Mouse (Mus musculus) left cerebral cortex, adult 9 months (tissue): ENCODE results near the gene AI413582.

Source experiments
- DNase-seq, 2 experiments: peaks; one replicate each; pipeline ENCODE4 v3.0.0; 2022; ENCODE audit warnings: low spot score in 2 of 2

AI413582 gene

GRCm38 (mm10) chr17:27579816-27580215 is 14.3 kb upstream of the AI413582 start:
- DNase-seq: no peak

- no peak for DNase-seq
Measured at GRCm38 (mm10) chr17:27578487-27578886, 12.9 kb upstream of the AI413582 start.

GRCm38 (mm10) chr17:27577468-27577867 is 11.9 kb upstream of the AI413582 start:
- DNase-seq: no peak

- DNase-seq: no peak
Measured at GRCm38 (mm10) chr17:27576056-27576455, 10.5 kb upstream of the AI413582 start.

DNA sequence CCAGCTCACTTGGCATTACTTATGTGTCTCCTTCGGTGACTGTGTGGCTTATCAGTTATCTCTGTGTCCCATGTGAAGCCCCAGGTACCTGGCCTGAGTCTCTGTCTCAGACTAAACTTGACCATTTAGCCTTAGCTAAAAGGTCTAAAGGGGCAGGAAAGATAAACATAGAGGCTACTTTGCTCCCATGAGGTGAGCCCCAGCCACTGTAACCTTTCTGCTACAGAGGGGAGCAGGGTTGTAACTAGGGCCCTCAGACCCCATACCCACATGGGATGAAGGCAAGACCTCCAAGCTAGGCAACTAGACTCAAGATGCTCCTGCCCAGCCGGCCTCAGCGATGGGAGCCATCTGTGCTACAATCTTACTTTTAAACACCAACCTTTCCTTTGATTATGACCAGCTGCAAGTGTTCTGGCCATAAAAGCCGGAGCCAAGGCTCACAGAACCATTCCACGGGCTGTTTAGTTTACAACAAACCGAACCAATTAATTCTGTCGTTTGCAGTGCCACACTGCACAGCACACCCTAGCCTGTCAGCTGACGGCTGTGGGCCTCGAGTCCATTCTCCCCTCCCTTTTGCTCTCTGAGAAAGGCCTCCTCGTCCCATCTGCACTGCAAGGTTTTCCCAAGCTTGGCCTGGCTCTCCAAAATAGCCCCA is 9.7 kb upstream of the AI413582 start:
- DNase-seq: no peak

- DNase-seq: peak in 1 of 2 experiments; percentile 67
Measured at GRCm38 (mm10) chr17:27574470-27575115, 9.0 kb upstream of the AI413582 start.

GRCm38 (mm10) chr17:27573772-27574320 is 8.3 kb upstream of the AI413582 start:
- no peak for DNase-seq

DNA sequence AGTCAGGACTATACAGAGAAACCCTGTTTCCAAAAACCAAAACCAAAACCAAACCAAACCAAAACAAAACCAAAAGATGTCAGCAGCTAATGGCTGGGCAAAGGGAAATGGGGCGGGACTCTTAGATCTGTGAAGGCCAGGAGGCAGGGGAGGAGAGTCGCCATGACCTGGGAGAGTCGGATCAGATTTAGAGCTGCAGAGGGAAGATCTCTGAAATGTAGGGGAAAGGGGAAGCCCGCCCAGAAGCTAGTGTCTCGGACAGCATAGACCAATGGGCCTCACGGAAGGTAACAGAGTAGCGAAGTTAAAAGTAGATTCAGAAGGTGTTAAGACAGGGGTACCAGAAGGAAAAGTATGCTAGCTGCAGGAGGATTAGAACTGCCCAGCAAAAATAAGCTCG is 5.8 kb upstream of the AI413582 start:
- no peak for DNase-seq

- no peak for DNase-seq
Measured at GRCm38 (mm10) chr17:27568228-27568627, 2.7 kb upstream of the AI413582 start.

DNA sequence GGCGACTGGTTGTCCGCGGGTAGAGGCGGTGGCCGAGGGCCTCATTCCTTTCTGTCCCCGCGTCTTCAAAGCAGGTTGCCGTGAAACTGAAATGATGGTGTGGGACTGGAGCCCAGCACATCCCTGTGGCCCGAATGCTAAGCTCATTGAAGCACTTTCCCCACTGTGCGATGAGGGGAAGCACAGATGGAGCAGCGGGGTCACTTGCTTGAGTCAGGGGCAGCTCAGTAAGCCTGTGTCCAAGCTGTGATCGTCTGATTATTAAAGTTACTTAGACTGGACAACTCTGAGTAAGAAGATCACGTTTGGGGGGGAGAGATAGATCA is 349 bp upstream of the AI413582 start:
- DNase-seq: no peak

- no peak for DNase-seq
Measured at GRCm38 (mm10) chr17:27564391-27565162, 979 bp downstream of the AI413582 start.

DNA sequence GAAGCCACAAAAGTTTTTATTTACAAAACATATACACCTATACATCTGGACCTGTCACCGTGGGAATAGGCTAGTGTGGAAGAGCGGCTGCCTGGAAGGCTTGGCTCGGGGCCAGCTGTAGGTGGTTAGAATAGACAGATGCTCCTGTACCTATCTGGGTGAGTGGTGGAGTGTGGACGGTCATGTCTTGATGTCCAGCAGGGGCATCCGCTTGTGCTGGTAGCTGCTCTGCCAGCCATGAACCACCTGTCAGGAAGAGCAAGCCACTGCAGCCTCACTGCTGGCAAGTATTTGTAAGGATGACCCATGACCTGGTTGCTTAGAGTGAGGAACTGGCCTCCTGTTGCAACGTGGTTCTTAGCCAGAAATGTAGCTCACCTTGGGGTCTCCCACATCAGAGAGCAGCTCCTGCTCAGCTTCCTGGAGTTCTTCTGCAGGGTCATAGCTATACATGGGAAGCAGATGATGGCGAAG is 1.7 kb downstream of the AI413582 start:
- DNase-seq: no peak

DNA sequence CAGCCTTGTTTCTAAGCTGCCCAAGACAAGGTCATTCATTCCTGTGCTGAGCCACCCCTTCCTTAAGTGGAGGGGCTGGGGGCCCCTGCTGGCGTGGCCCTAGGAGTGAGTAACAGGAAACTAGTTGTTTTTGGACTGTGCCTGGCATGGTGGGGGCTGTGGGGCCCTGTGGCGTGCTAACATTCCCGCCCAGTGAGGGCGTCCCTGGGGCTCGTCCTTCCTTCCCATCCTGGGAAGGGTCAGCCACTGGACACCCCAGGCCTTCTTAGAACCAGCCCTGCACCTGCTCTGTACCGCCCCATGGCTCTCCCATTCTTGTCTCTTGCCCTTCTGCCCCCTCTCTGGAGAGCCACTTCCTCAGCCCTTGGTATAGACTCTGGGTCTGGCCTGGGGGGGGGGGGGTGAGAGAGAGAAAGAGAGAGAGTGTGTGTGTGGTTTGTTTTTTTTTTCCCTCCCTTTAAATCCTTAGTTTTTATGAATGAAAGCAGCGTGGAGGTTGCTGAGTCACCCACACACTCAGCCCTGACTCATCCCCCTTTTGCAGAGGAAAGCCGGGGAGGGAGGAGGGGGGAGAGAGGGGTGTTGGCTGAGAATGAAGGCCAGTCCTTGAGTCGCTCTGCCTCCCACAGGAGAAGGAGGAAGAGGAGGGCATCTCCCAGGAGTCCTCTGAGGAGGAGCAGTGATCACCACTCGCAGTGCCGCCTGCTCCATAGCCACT is 3.6 kb downstream of the AI413582 start:
- DNase-seq: peak in 1 of 2 experiments; percentile 78

DNA sequence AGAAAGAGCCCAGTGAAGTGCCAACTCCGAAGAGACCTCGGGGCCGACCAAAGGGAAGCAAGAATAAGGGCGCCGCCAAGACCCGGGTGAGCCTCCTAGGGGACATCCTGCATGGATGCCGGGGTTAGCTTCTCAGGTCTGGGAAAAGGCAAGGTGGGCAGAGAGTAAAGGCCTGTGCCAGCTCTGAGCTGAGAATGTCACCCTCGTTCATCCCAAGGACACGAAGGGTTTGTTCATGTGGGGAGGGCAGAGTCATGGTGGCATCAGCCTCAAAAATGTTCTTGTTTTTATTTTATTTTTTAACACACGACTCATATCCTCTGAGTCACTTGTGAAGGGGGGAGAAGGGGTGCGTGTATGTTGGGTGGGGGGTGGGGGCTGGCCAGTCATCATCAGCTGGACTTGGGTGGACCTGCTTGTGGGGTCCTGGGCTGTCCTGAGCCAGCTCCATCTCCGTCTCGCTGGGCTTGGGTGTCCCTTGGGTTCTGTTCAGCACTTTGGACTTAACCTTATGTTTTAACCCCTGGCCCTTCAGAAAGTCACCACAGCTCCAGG is 4.6 kb downstream of the AI413582 start:
- DNase-seq: no peak

DNA sequence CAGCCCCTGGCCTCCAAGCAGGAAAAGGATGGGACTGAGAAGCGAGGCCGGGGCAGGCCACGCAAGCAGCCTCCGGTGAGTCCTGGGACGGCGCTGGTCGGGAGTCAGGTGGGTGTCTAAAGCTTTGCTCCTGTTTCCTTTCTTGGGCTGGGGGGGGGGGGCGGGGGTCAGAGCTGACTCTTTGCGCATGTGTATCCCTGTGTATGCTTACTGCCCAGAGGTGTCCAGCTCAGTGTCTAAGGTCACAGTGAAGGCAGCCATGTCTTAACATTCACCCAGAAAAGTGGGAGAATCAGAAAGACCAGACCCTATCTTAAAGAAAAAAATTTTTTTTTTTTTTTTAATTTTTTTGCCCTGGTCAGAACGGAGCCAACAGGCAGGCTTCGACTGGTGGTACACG is 6.0 kb downstream of the AI413582 start:
- no peak for DNase-seq

- DNase-seq: no peak
Measured at GRCm38 (mm10) chr17:27558845-27559244, 6.7 kb downstream of the AI413582 start.

DNA sequence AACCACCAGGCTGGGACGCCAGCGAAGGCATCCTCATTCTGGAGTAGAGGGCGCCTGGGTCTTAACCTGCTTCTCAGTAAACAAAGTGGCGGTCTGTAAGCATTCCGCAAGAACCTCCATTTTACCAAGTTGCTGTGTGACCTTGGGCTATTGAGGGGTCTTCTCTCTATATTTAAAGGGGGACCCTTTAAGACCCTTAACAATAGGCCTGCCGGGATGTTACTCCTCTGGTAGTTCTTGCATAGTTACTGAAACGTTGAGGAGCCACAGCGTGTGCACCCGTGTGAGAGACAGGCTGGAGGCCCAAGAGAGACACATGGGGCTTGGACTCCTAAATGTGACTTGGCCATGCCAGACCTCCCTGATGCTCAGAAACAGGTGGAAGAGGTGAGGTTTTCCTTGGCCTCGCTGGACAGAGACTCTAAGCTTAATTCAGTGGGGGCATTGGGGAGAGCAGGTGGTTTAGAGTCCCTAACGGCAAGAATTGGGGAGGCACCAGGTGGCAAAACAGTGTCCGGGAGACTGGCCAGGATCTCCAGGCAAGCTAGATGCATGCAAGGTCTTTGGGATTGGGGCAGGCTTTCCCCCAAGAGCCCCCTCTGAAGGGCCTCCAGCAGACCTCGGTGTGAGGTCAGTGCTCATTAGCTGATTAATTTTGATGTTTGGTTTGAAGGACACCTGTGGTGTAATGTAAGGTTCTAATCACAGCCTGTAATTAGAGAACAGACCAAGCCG is 7.5 kb downstream of the AI413582 start:
- no peak for DNase-seq

GRCm38 (mm10) chr17:27557181-27557926 is 8.2 kb downstream of the AI413582 start:
- DNase-seq: no peak

- DNase-seq: peak in 1 of 2 experiments; percentile 76
Measured at GRCm38 (mm10) chr17:27556315-27557011, 9.1 kb downstream of the AI413582 start, which contains the start of gene Hmga1. Hmga1 (plus strand) TSS chr17:27556497.
